Mouse (Mus musculus): ENCODE measurements at regions not wholly inside any gene's neighbourhood (a gene's known extent, or its start where the extent isn't known, plus 50 kb on each side); places are given as distances from the start of the nearest gene placed in this dataset.
A peak's percentile ranks its signal among the peaks of the same experiment; 100 is the strongest.
"Not testable (repeated sequence)": the region's sequence is repeated elsewhere in the genome, so short reads cannot be mapped to it uniquely, and the experiment has no call there.

GRCm38 (mm10) chr16:50009542-50009941 lies 209.2 kb downstream of the Cd47 start:
- Histone ChIP-seq H3K9me3 (ENCODE audit: low read depth, low read length) (no peaks in the 10 kb centered on the region), H3K27ac (ENCODE audit: low read depth) (no peak overlapping the region), H3K4me2 (no peak overlapping the region), H3K4me3 (ENCODE audit: low read depth, low read length) (no peak overlapping the region), H3K4me1 (ENCODE audit: insufficient read depth) (no peaks in the 10 kb centered on the region), H3K9ac (no peak overlapping the region), H3K27me3 (ENCODE audit: insufficient read depth, low read length) (no peaks in the 10 kb centered on the region), H3K36me3 (ENCODE audit: insufficient read depth) (no peaks in the 10 kb centered on the region)
- DNase-seq (no peak), ATAC-seq (ENCODE audit: insufficient read depth) (no peak)
- WGBS, result 22% methylated on average over 6 of the region's 6 CpGs
- TF ChIP-seq CTCF (IDR thresholded peaks at IDR 0.05; ENCODE audit: low read depth), result no peak

GRCm38 (mm10) chr16:50010074-50010473 lies 209.7 kb downstream of the Cd47 start:
- TF ChIP-seq CTCF (IDR thresholded peaks at IDR 0.05; ENCODE audit: low read depth), result no peak
- no peak for DNase-seq
- Histone ChIP-seq H3K4me2 (no peak overlapping the region), H3K4me3 (ENCODE audit: low read depth, low read length) (no peak overlapping the region), H3K9me3 (ENCODE audit: low read depth, low read length) (no peaks in the 10 kb centered on the region), H3K9ac (no peak overlapping the region), H3K4me1 (ENCODE audit: insufficient read depth) (no peaks in the 10 kb centered on the region), H3K27me3 (ENCODE audit: insufficient read depth, low read length) (no peaks in the 10 kb centered on the region), H3K27ac (ENCODE audit: low read depth) (no peak overlapping the region), H3K36me3 (ENCODE audit: insufficient read depth) (no peaks in the 10 kb centered on the region)
- 39% methylated on average over 5 of the region's 5 CpGs for WGBS
- no peak for ATAC-seq (ENCODE audit: insufficient read depth)

- ATAC-seq (ENCODE audit: insufficient read depth) (peak; percentile 47), DNase-seq (peak; percentile 61)
- H3K9me3 ChIP-seq (ENCODE audit: low read depth, low read length), result no peaks in the 10 kb centered on the region
- no peak overlapping the region for H3K4me3 ChIP-seq (ENCODE audit: low read depth, low read length)
- no peak overlapping the region for H3K4me2 ChIP-seq
- no peak overlapping the region for H3K27ac ChIP-seq (ENCODE audit: low read depth)
- no peak overlapping the region for H3K9ac ChIP-seq
- no peaks in the 10 kb centered on the region for H3K4me1 ChIP-seq (ENCODE audit: insufficient read depth)
- no peaks in the 10 kb centered on the region for H3K27me3 ChIP-seq (ENCODE audit: insufficient read depth, low read length)
- no peaks in the 10 kb centered on the region for H3K36me3 ChIP-seq (ENCODE audit: insufficient read depth)
- TF ChIP-seq CTCF (IDR thresholded peaks at IDR 0.05; ENCODE audit: low read depth), result no peak
- 64% methylated on average over 6 of the region's 6 CpGs for WGBS
Observed at GRCm38 (mm10) chr16:50010532-50010971, 210.2 kb downstream of the Cd47 start.

- H3K4me3 ChIP-seq (ENCODE audit: low read depth, low read length), result no peak overlapping the region
- no peak overlapping the region for H3K4me2 ChIP-seq
- WGBS, result 84% methylated on average over 1 of the region's 1 CpGs
- H3K27me3 ChIP-seq (ENCODE audit: insufficient read depth, low read length), result no peaks in the 10 kb centered on the region
- H3K27ac ChIP-seq (ENCODE audit: low read depth), result no peak overlapping the region
- H3K9me3 ChIP-seq (ENCODE audit: low read depth, low read length), result no peaks in the 10 kb centered on the region
- no peak for TF ChIP-seq CTCF (IDR thresholded peaks at IDR 0.05; ENCODE audit: low read depth)
- DNase-seq (no peak), ATAC-seq (ENCODE audit: insufficient read depth) (no peak)
- no peak overlapping the region for H3K9ac ChIP-seq
- H3K4me1 ChIP-seq (ENCODE audit: insufficient read depth), result no peaks in the 10 kb centered on the region
- H3K36me3 ChIP-seq (ENCODE audit: insufficient read depth), result no peaks in the 10 kb centered on the region
Observed at GRCm38 (mm10) chr16:50023885-50024284, 223.6 kb downstream of the Cd47 start.

GRCm38 (mm10) chr16:50026100-50026884 lies 226.0 kb downstream of the Cd47 start:
- WGBS, result 15% methylated on average over 3 of the region's 3 CpGs
- Histone ChIP-seq H3K9ac (no peak overlapping the region), H3K4me3 (ENCODE audit: low read depth, low read length) (no peak overlapping the region), H3K4me1 (ENCODE audit: insufficient read depth) (no peaks in the 10 kb centered on the region), H3K27ac (ENCODE audit: low read depth) (no peak overlapping the region), H3K9me3 (ENCODE audit: low read depth, low read length) (no peaks in the 10 kb centered on the region), H3K4me2 (no peak overlapping the region), H3K27me3 (ENCODE audit: insufficient read depth, low read length) (no peaks in the 10 kb centered on the region), H3K36me3 (ENCODE audit: insufficient read depth) (no peaks in the 10 kb centered on the region)
- DNase-seq (no peak), ATAC-seq (ENCODE audit: insufficient read depth) (no peak)
- TF ChIP-seq CTCF (IDR thresholded peaks at IDR 0.05; ENCODE audit: low read depth), result no peak

GRCm38 (mm10) chr16:50027189-50027588 lies 226.9 kb downstream of the Cd47 start:
- Histone ChIP-seq H3K36me3 (ENCODE audit: insufficient read depth) (no peaks in the 10 kb centered on the region), H3K4me3 (ENCODE audit: low read depth, low read length) (no peak overlapping the region), H3K27me3 (ENCODE audit: insufficient read depth, low read length) (no peaks in the 10 kb centered on the region), H3K4me1 (ENCODE audit: insufficient read depth) (no peaks in the 10 kb centered on the region), H3K9ac (no peak overlapping the region), H3K27ac (ENCODE audit: low read depth) (no peak overlapping the region), H3K9me3 (ENCODE audit: low read depth, low read length) (no peaks in the 10 kb centered on the region), H3K4me2 (no peak overlapping the region)
- peak; percentile 45; the same call in 1 of the 2 replicates for ATAC-seq (ENCODE audit: insufficient read depth)
- peak; percentile 37 for DNase-seq
- 8% methylated on average over 2 of the region's 2 CpGs for WGBS
- TF ChIP-seq CTCF (IDR thresholded peaks at IDR 0.05; ENCODE audit: low read depth), result no peak

GRCm38 (mm10) chr16:50029711-50030110 lies 229.4 kb downstream of the Cd47 start:
- H3K27ac ChIP-seq (ENCODE audit: low read depth), result no peak overlapping the region
- TF ChIP-seq CTCF (IDR thresholded peaks at IDR 0.05; ENCODE audit: low read depth), result no peak

GRCm38 (mm10) chr16:50030355-50030754 lies 230.0 kb downstream of the Cd47 start:
- H3K9me3 ChIP-seq (ENCODE audit: low read depth, low read length); DNase-seq; H3K27me3 ChIP-seq (ENCODE audit: insufficient read depth, low read length); H3K36me3 ChIP-seq (ENCODE audit: insufficient read depth); H3K4me2 ChIP-seq; H3K9ac ChIP-seq; H3K4me3 ChIP-seq (ENCODE audit: low read depth, low read length); H3K4me1 ChIP-seq (ENCODE audit: insufficient read depth); H3K27ac ChIP-seq (ENCODE audit: low read depth): not testable (repeated sequence)
- peak; percentile 65 for ATAC-seq (ENCODE audit: insufficient read depth)

More at GRCm38 (mm10) chr16:50029711-50030110, 229.4 kb downstream of the Cd47 start:
- no peak for DNase-seq
- H3K4me1 ChIP-seq (ENCODE audit: insufficient read depth), result no peaks in the 10 kb centered on the region
- no peak for ATAC-seq (ENCODE audit: insufficient read depth)
- no peak overlapping the region for H3K4me3 ChIP-seq (ENCODE audit: low read depth, low read length)
- H3K27me3 ChIP-seq (ENCODE audit: insufficient read depth, low read length), result no peaks in the 10 kb centered on the region
- no peaks in the 10 kb centered on the region for H3K36me3 ChIP-seq (ENCODE audit: insufficient read depth)
- no peak overlapping the region for H3K9ac ChIP-seq
- H3K9me3 ChIP-seq (ENCODE audit: low read depth, low read length), result no peaks in the 10 kb centered on the region
- no peak overlapping the region for H3K4me2 ChIP-seq
- WGBS, result 85% methylated on average over 1 of the region's 1 CpGs
